Mouse (Mus musculus): ENCODE measurements around the gene Ppp1r36. TPM values are rescaled to one million over a fixed set of nuclear protein-coding genes. Genes with fewer than 3 reads are reported as not detected.
"Not testable (repeated sequence)": the region's sequence is repeated elsewhere in the genome, so short reads cannot be mapped to it uniquely, and the experiment has no call there.

Ppp1r36 gene
- polyA plus RNA-seq, 1 experiment: not detected

GRCm38 (mm10) chr12:76435549-76435948 is 18.2 kb downstream of the Ppp1r36 start:
- 65% methylated on average over 8 of the region's 8 CpGs for WGBS
- Histone ChIP-seq H3K4me1 (replicated peaks; ENCODE audit: control insufficient read depth, insufficient read depth, low read length) (no peaks in the 10 kb centered on the region), H3K27ac (ENCODE audit: control insufficient read depth, insufficient read depth, low read length) (no peak overlapping the region), H3K27me3 (ENCODE audit: control insufficient read depth, insufficient read depth, low read length) (no peaks in the 10 kb centered on the region), H3K36me3 (ENCODE audit: control insufficient read depth, insufficient read depth, low read length) (no peaks in the 10 kb centered on the region), H3K4me3 (ENCODE audit: control insufficient read depth, insufficient read depth, low read length) (no peak overlapping the region)
- DNase-seq: no peak
- TF ChIP-seq CTCF (IDR thresholded peaks at IDR 0.05; ENCODE audit: borderline replicate concordance, control insufficient read depth, extremely low read depth, insufficient read depth, low read length, poor library complexity) (no peak), POLR2A (IDR thresholded peaks at IDR 0.05; ENCODE audit: control insufficient read depth, extremely low read depth, insufficient read depth, low read length, poor library complexity) (no peak)

- H3K4me3 ChIP-seq (ENCODE audit: control insufficient read depth, insufficient read depth, low read length); DNase-seq; H3K4me1 ChIP-seq (replicated peaks; ENCODE audit: control insufficient read depth, insufficient read depth, low read length); H3K27me3 ChIP-seq (ENCODE audit: control insufficient read depth, insufficient read depth, low read length); H3K36me3 ChIP-seq (ENCODE audit: control insufficient read depth, insufficient read depth, low read length); H3K27ac ChIP-seq (ENCODE audit: control insufficient read depth, insufficient read depth, low read length): not testable (repeated sequence)
- WGBS: 84% methylated on average over 6 of the region's 6 CpGs
Observed at GRCm38 (mm10) chr12:76443488-76443887, 26.1 kb downstream of the Ppp1r36 start.

GRCm38 (mm10) chr12:76444359-76444772 is 27.0 kb downstream of the Ppp1r36 start:
- H3K27ac ChIP-seq (ENCODE audit: control insufficient read depth, insufficient read depth, low read length): no peak overlapping the region
- 69% methylated on average over 10 of the region's 10 CpGs for WGBS
- no peaks in the 10 kb centered on the region for H3K36me3 ChIP-seq (ENCODE audit: control insufficient read depth, insufficient read depth, low read length)
- no peaks in the 10 kb centered on the region for H3K4me1 ChIP-seq (replicated peaks; ENCODE audit: control insufficient read depth, insufficient read depth, low read length)
- no peak for TF ChIP-seq CTCF (IDR thresholded peaks at IDR 0.05; ENCODE audit: borderline replicate concordance, control insufficient read depth, extremely low read depth, insufficient read depth, low read length, poor library complexity)
- TF ChIP-seq POLR2A (IDR thresholded peaks at IDR 0.05; ENCODE audit: control insufficient read depth, extremely low read depth, insufficient read depth, low read length, poor library complexity): no peak
- no peak for DNase-seq
- H3K4me3 ChIP-seq (ENCODE audit: control insufficient read depth, insufficient read depth, low read length): peak overlapping the region; percentile 46
- no peaks in the 10 kb centered on the region for H3K27me3 ChIP-seq (ENCODE audit: control insufficient read depth, insufficient read depth, low read length)

- TF ChIP-seq POLR2A (IDR thresholded peaks at IDR 0.05; ENCODE audit: control insufficient read depth, extremely low read depth, insufficient read depth, low read length, poor library complexity) (no peak), CTCF (IDR thresholded peaks at IDR 0.05; ENCODE audit: borderline replicate concordance, control insufficient read depth, extremely low read depth, insufficient read depth, low read length, poor library complexity) (no peak)
- H3K4me1 ChIP-seq (replicated peaks; ENCODE audit: control insufficient read depth, insufficient read depth, low read length): no peaks in the 10 kb centered on the region
- 86% methylated on average over 6 of the region's 6 CpGs for WGBS
- H3K36me3 ChIP-seq (ENCODE audit: control insufficient read depth, insufficient read depth, low read length): no peaks in the 10 kb centered on the region
- no peaks in the 10 kb centered on the region for H3K27me3 ChIP-seq (ENCODE audit: control insufficient read depth, insufficient read depth, low read length)
- no peak overlapping the region for H3K4me3 ChIP-seq (ENCODE audit: control insufficient read depth, insufficient read depth, low read length)
- no peak overlapping the region for H3K27ac ChIP-seq (ENCODE audit: control insufficient read depth, insufficient read depth, low read length)
- no peak for DNase-seq
Observed at GRCm38 (mm10) chr12:76444862-76445261, 27.5 kb downstream of the Ppp1r36 start.

- H3K36me3 ChIP-seq (ENCODE audit: control insufficient read depth, insufficient read depth, low read length): no peaks in the 10 kb centered on the region
- H3K4me3 ChIP-seq (ENCODE audit: control insufficient read depth, insufficient read depth, low read length): no peak overlapping the region
- no peak for TF ChIP-seq POLR2A (IDR thresholded peaks at IDR 0.05; ENCODE audit: control insufficient read depth, extremely low read depth, insufficient read depth, low read length, poor library complexity)
- TF ChIP-seq CTCF (IDR thresholded peaks at IDR 0.05; ENCODE audit: borderline replicate concordance, control insufficient read depth, extremely low read depth, insufficient read depth, low read length, poor library complexity): no peak
- H3K27me3 ChIP-seq (ENCODE audit: control insufficient read depth, insufficient read depth, low read length): no peaks in the 10 kb centered on the region
- DNase-seq: no peak
- H3K4me1 ChIP-seq (replicated peaks; ENCODE audit: control insufficient read depth, insufficient read depth, low read length): no peaks in the 10 kb centered on the region
- no peak overlapping the region for H3K27ac ChIP-seq (ENCODE audit: control insufficient read depth, insufficient read depth, low read length)
- WGBS: 95% methylated on average over 11 of the region's 11 CpGs
Observed at GRCm38 (mm10) chr12:76446201-76446600, 28.9 kb downstream of the Ppp1r36 start.

- H3K36me3 ChIP-seq (ENCODE audit: control insufficient read depth, insufficient read depth, low read length): no peaks in the 10 kb centered on the region
- H3K4me1 ChIP-seq (replicated peaks; ENCODE audit: control insufficient read depth, insufficient read depth, low read length): no peaks in the 10 kb centered on the region
- no peak overlapping the region for H3K4me3 ChIP-seq (ENCODE audit: control insufficient read depth, insufficient read depth, low read length)
- no peaks in the 10 kb centered on the region for H3K27me3 ChIP-seq (ENCODE audit: control insufficient read depth, insufficient read depth, low read length)
- no peak overlapping the region for H3K27ac ChIP-seq (ENCODE audit: control insufficient read depth, insufficient read depth, low read length)
- TF ChIP-seq CTCF (IDR thresholded peaks at IDR 0.05; ENCODE audit: borderline replicate concordance, control insufficient read depth, extremely low read depth, insufficient read depth, low read length, poor library complexity) (no peak), POLR2A (IDR thresholded peaks at IDR 0.05; ENCODE audit: control insufficient read depth, extremely low read depth, insufficient read depth, low read length, poor library complexity) (no peak)
- WGBS: 90% methylated on average over 6 of the region's 6 CpGs
- DNase-seq: no peak
Observed at GRCm38 (mm10) chr12:76448127-76448526, 30.8 kb downstream of the Ppp1r36 start.

- H3K36me3 ChIP-seq (ENCODE audit: control insufficient read depth, insufficient read depth, low read length): no peaks in the 10 kb centered on the region
- TF ChIP-seq POLR2A (IDR thresholded peaks at IDR 0.05; ENCODE audit: control insufficient read depth, extremely low read depth, insufficient read depth, low read length, poor library complexity) (no peak), CTCF (IDR thresholded peaks at IDR 0.05; ENCODE audit: borderline replicate concordance, control insufficient read depth, extremely low read depth, insufficient read depth, low read length, poor library complexity) (no peak)
- H3K27me3 ChIP-seq (ENCODE audit: control insufficient read depth, insufficient read depth, low read length): no peaks in the 10 kb centered on the region
- H3K27ac ChIP-seq (ENCODE audit: control insufficient read depth, insufficient read depth, low read length): no peak overlapping the region
- 88% methylated on average over 2 of the region's 2 CpGs for WGBS
- H3K4me1 ChIP-seq (replicated peaks; ENCODE audit: control insufficient read depth, insufficient read depth, low read length): no peaks in the 10 kb centered on the region
- DNase-seq: no peak
- no peak overlapping the region for H3K4me3 ChIP-seq (ENCODE audit: control insufficient read depth, insufficient read depth, low read length)
Observed at GRCm38 (mm10) chr12:76452203-76452602, 34.9 kb downstream of the Ppp1r36 start.

GRCm38 (mm10) chr12:76458445-76458844 is 41.1 kb downstream of the Ppp1r36 start:
- not testable (repeated sequence) for H3K4me3 ChIP-seq (ENCODE audit: control insufficient read depth, insufficient read depth, low read length); H3K27me3 ChIP-seq (ENCODE audit: control insufficient read depth, insufficient read depth, low read length); H3K27ac ChIP-seq (ENCODE audit: control insufficient read depth, insufficient read depth, low read length); H3K4me1 ChIP-seq (replicated peaks; ENCODE audit: control insufficient read depth, insufficient read depth, low read length); H3K36me3 ChIP-seq (ENCODE audit: control insufficient read depth, insufficient read depth, low read length); DNase-seq
- 94% methylated on average over 4 of the region's 4 CpGs for WGBS

Data from thymus, adult 2 months (tissue).